Mouse (Mus musculus): ENCODE data around the gene S1pr3. TPM values are rescaled to one million over a fixed set of nuclear protein-coding genes. Genes with fewer than 3 reads are reported as not detected.
A peak's percentile ranks its signal among the peaks of the same experiment; 100 is the strongest.

The S1pr3 gene
- polyA plus RNA-seq, 1 experiment, result not detected

DNA sequence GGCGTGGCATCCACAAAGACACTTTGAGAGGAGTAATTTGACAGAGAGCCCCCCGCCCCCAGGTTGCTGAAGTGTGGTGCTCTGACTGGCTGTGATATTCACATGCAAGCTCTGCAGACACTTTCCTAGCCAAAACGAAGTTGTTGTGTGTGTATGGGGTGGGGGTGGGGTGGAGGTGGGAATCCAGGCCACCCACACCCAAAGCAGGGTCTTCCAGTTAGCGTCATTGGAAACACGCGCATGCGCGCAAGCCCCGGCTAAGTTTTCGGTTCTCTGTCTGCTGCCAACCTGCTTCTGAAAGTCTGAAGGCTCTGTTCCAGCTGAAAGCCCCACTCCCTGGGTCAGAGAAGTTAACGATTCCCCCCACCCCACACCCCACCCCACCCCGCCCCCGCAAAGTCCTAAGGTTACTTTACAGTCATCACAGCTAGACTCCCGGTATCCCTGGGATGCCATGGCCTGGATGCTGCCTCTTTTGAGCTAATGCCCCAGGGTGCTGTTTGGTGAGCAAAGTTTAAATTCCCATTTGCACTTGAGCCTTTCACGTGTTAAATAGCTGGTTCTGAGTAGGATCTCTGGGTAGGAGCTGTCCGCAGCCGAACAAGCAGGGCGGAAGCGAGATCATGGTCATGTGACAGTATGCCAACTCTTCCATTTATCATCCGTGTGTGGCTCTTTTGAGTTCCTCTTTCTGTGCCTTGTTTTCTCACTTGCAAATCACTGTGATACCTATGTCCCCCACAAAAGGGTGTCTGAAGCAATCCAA is 7.5 kb upstream of the S1pr3 start:
- H3K9me3 ChIP-seq, result peaks cover 8% of the 10 kb centered on the region; the same call in 1 of the 2 replicates

DNA sequence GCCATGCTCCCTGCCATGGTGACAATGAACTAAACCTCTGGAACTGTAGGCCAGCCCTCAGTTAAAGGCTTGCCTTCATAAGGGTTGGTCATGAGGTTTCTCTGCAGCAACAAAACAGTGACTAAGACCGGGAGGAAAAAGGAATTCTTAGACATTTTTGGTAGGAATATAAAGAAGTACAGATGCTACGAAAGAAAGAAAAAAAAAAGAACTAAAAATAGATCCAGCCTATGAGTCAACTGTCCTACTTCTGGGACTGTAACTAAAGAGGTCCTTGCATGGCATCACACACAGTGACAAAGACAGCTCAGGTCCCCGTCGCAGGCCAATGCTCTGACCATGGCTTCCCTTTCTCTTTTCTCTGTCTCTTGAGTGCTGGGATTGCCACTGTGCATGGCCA is 3.9 kb upstream of the S1pr3 start:
- H3K27me3 ChIP-seq (replicated peaks), result peaks cover 41% of the 10 kb centered on the region
- H3K4me1 ChIP-seq, result peaks cover 7% of the 10 kb centered on the region; the same call in 1 of the 2 replicates
- no peaks in the 10 kb centered on the region for H3K36me3 ChIP-seq (replicated peaks; ENCODE audit: low read length)
- TF ChIP-seq FLI1 (IDR thresholded peaks at IDR 0.05; ENCODE audit: low read length) (no peak), GATA1 (IDR thresholded peaks at IDR 0.05; ENCODE audit: borderline replicate concordance, low read length) (no peak)
- H3K9me3 ChIP-seq, result peaks cover 8% of the 10 kb centered on the region; the same call in 1 of the 2 replicates
- H3K4me3 ChIP-seq (replicated peaks), result no peak overlapping the region

More for the DNA sequence above, 7.5 kb upstream of the S1pr3 start:
- peaks cover 7% of the 10 kb centered on the region for H3K27me3 ChIP-seq (replicated peaks)
- peaks cover 6% of the 10 kb centered on the region; the same call in 1 of the 2 replicates for H3K4me1 ChIP-seq
- peak overlapping the region; percentile 50 for H3K4me3 ChIP-seq (replicated peaks)
- no peaks in the 10 kb centered on the region for H3K36me3 ChIP-seq (replicated peaks; ENCODE audit: low read length)
- TF ChIP-seq FLI1 (IDR thresholded peaks at IDR 0.05; ENCODE audit: low read length), result no peak
- no peak for TF ChIP-seq GATA1 (IDR thresholded peaks at IDR 0.05; ENCODE audit: borderline replicate concordance, low read length)

DNA sequence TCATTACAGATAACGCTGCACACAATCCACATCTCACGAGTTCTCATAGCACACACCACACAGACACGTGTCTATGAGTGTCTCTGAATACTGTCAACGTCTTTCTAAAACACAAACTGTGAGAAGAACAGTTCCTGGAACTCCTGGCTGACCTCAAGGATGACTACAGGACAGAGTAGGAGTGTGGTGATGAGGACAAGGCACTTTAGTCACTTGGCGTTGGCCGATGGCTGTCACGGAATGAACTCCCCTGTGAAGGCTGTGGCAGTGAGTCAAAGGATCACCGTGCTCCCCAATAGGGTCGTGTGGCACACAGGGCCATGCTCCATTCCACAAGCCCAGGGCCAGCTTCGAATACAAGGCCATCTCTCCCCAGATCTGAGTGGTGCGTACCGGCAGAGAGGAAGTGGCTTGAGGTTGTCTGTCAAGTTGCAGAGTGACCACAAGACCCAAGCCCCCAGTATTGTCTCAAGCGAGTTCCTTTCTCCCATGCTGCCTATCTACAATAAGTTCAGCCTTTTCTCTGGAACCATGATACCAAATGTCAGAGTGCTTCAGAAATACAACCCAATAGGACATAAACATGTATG is 2.6 kb upstream of the S1pr3 start:
- TF ChIP-seq FLI1 (IDR thresholded peaks at IDR 0.05; ENCODE audit: low read length), result no peak
- no peak for TF ChIP-seq GATA1 (IDR thresholded peaks at IDR 0.05; ENCODE audit: borderline replicate concordance, low read length)
- Histone ChIP-seq H3K9me3 (peaks cover 6% of the 10 kb centered on the region; the same call in 1 of the 2 replicates), H3K27me3 (replicated peaks) (peaks cover 47% of the 10 kb centered on the region), H3K4me3 (replicated peaks) (no peak overlapping the region), H3K4me1 (peaks cover 7% of the 10 kb centered on the region; the same call in 1 of the 2 replicates), H3K36me3 (replicated peaks; ENCODE audit: low read length) (no peaks in the 10 kb centered on the region)

GRCm38 (mm10) chr13:51407541-51408217 is 760 bp upstream of the S1pr3 start:
- H3K36me3 ChIP-seq (replicated peaks; ENCODE audit: low read length), result no peaks in the 10 kb centered on the region
- no peak overlapping the region for H3K4me3 ChIP-seq (replicated peaks)
- TF ChIP-seq GATA1 (IDR thresholded peaks at IDR 0.05; ENCODE audit: borderline replicate concordance, low read length) (no peak), FLI1 (IDR thresholded peaks at IDR 0.05; ENCODE audit: low read length) (no peak)
- peaks cover 6% of the 10 kb centered on the region; the same call in 1 of the 2 replicates for H3K9me3 ChIP-seq
- H3K27me3 ChIP-seq (replicated peaks), result peaks cover 53% of the 10 kb centered on the region
- peaks cover 4% of the 10 kb centered on the region; the same call in 1 of the 2 replicates for H3K4me1 ChIP-seq

DNA sequence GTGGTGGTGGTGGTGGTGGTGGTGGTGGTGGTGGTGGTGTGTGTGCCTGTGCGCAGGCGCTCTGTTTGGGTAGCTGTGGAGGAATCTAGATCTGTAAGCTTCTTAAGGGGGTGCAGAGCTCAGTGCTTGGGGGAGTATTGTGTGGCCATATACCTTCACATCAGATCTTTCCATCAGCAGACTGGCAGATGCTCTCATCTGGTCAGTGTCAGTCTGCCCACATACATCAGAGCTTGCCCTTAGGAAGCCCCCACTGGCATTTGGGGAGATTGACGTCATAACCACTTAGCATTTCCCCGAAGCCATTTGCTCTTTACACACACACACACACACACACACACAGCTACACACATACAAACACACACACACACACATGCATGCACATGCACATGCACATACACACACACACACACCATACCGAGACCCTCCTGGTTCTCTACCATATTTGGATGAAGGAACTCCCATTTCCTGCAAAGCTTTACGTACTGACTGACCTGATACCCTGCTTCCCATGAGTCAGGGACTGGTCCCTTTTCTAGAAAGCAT is 1.6 kb downstream of the S1pr3 start:
- H3K36me3 ChIP-seq (replicated peaks; ENCODE audit: low read length), result no peaks in the 10 kb centered on the region
- peaks cover 7% of the 10 kb centered on the region for H3K9me3 ChIP-seq
- no peak overlapping the region for H3K4me3 ChIP-seq (replicated peaks)
- TF ChIP-seq FLI1 (IDR thresholded peaks at IDR 0.05; ENCODE audit: low read length) (no peak), GATA1 (IDR thresholded peaks at IDR 0.05; ENCODE audit: borderline replicate concordance, low read length) (no peak)
- H3K4me1 ChIP-seq, result peaks cover 4% of the 10 kb centered on the region; the same call in 1 of the 2 replicates
- H3K27me3 ChIP-seq (replicated peaks), result peaks cover 53% of the 10 kb centered on the region

DNA sequence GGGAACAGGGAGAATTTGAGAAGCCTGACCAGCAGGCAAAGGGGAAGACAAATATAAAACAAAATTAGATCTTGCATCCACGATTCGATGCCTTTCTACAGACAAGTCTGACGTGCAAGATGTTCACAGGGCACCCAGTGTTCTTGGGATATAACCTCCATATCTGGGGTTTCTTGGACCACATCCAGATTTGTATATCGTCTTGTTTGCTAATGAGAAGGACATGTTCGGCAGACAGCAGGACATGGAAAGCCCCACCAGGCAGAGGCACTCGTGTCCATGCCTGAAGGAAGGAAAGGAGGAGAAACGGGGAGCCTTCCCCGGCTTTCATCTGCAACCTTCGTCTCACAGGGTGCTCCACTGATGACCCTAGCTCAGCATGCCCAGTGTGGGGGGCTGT is 2.8 kb downstream of the S1pr3 start:
- no peaks in the 10 kb centered on the region for H3K36me3 ChIP-seq (replicated peaks; ENCODE audit: low read length)
- peaks cover 18% of the 10 kb centered on the region for H3K9me3 ChIP-seq
- H3K4me1 ChIP-seq, result no peaks in the 10 kb centered on the region
- TF ChIP-seq FLI1 (IDR thresholded peaks at IDR 0.05; ENCODE audit: low read length) (no peak), GATA1 (IDR thresholded peaks at IDR 0.05; ENCODE audit: borderline replicate concordance, low read length) (no peak)
- H3K27me3 ChIP-seq (replicated peaks), result peaks cover 49% of the 10 kb centered on the region
- H3K4me3 ChIP-seq (replicated peaks), result no peak overlapping the region

- Histone ChIP-seq H3K4me1 (no peaks in the 10 kb centered on the region), H3K9me3 (peaks cover 18% of the 10 kb centered on the region), H3K27me3 (replicated peaks) (peaks cover 44% of the 10 kb centered on the region), H3K36me3 (replicated peaks; ENCODE audit: low read length) (no peaks in the 10 kb centered on the region), H3K4me3 (replicated peaks) (no peak overlapping the region)
- TF ChIP-seq GATA1 (IDR thresholded peaks at IDR 0.05; ENCODE audit: borderline replicate concordance, low read length) (no peak), FLI1 (IDR thresholded peaks at IDR 0.05; ENCODE audit: low read length) (no peak)
Observed at GRCm38 (mm10) chr13:51411696-51412430, 3.4 kb downstream of the S1pr3 start.

DNA sequence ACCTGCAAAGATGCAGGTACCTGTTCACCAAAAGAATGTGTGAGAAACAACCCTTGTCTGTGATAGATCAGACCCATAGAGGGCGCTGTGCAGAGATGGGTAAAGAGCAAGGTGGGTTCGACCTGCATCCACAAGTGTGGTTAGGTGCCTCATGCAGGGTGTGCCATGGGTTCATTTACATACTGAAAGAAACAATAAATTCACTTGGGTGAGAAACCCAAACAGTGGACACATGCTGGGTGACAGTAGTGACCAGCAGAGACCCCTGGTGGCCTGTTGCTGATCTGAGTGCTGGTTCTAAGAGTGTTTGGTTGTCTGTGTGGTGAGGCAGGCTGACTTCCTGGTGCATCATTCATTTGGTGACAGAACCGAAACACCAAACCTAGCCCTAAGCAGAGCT is 5.0 kb downstream of the S1pr3 start:
- H3K4me1 ChIP-seq, result peaks cover 5% of the 10 kb centered on the region; the same call in 1 of the 2 replicates
- no peak overlapping the region for H3K4me3 ChIP-seq (replicated peaks)
- TF ChIP-seq GATA1 (IDR thresholded peaks at IDR 0.05; ENCODE audit: borderline replicate concordance, low read length), result no peak
- H3K36me3 ChIP-seq (replicated peaks; ENCODE audit: low read length), result no peaks in the 10 kb centered on the region
- peaks cover 30% of the 10 kb centered on the region for H3K27me3 ChIP-seq (replicated peaks)
- H3K9me3 ChIP-seq, result peaks cover 18% of the 10 kb centered on the region

GRCm38 (mm10) chr13:51416727-51417126 is 8.3 kb downstream of the S1pr3 start:
- Histone ChIP-seq H3K4me3 (replicated peaks) (no peak overlapping the region), H3K36me3 (replicated peaks; ENCODE audit: low read length) (no peaks in the 10 kb centered on the region), H3K9me3 (peaks cover 18% of the 10 kb centered on the region), H3K27me3 (replicated peaks) (peaks cover 8% of the 10 kb centered on the region), H3K4me1 (peaks cover 11% of the 10 kb centered on the region; the same call in 1 of the 2 replicates)
- no peak for TF ChIP-seq FLI1 (IDR thresholded peaks at IDR 0.05; ENCODE audit: low read length)
- TF ChIP-seq GATA1 (IDR thresholded peaks at IDR 0.05; ENCODE audit: borderline replicate concordance, low read length), result no peak
